Mouse (Mus musculus): ENCODE data around the gene Tmcc1. TPM values are rescaled to one million over a fixed set of nuclear protein-coding genes. Genes with fewer than 3 reads are reported as not detected.
A peak's percentile ranks its signal among the peaks of the same experiment; 100 is the strongest.

Tmcc1 gene
- polyA plus RNA-seq, 1 experiment from 2014 or later = 14.1 TPM

GRCm38 (mm10) chr6:116031052-116031451 is 162.2 kb downstream of the Tmcc1 start:
- Histone ChIP-seq H3K4me2 (replicated peaks; ENCODE audit: low read depth, low read length) (no peak overlapping the region), H3K9ac (ENCODE audit: low read depth, low read length) (no peak overlapping the region), H3K9me3 (ENCODE audit: control insufficient read depth, low read length) (no peaks in the 10 kb centered on the region), H3K36me3 (ENCODE audit: control insufficient read depth, insufficient read depth, low read length) (no peaks in the 10 kb centered on the region), H3K4me1 (ENCODE audit: control insufficient read depth, insufficient read depth, low read length) (no peaks in the 10 kb centered on the region), H3K27ac (ENCODE audit: low read depth, low read length) (no peak overlapping the region), H3K27me3 (ENCODE audit: control insufficient read depth, insufficient read depth, low read length) (no peaks in the 10 kb centered on the region), H3K4me3 (ENCODE audit: low read length) (no peak overlapping the region)
- no peak for ATAC-seq (ENCODE audit: low FRiP score, low TSS enrichment)
- 95% methylated on average over 5 of the region's 5 CpGs for WGBS

GRCm38 (mm10) chr6:116024666-116025065 is 168.6 kb downstream of the Tmcc1 start:
- H3K9ac ChIP-seq (ENCODE audit: low read depth, low read length) = no peak overlapping the region
- no peak for ATAC-seq (ENCODE audit: low FRiP score, low TSS enrichment)
- H3K27ac ChIP-seq (ENCODE audit: low read depth, low read length) = no peak overlapping the region
- H3K27me3 ChIP-seq (ENCODE audit: control insufficient read depth, insufficient read depth, low read length) = no peaks in the 10 kb centered on the region
- H3K4me1 ChIP-seq (ENCODE audit: control insufficient read depth, insufficient read depth, low read length) = no peaks in the 10 kb centered on the region
- peaks cover 13% of the 10 kb centered on the region; the same call in 1 of the 2 replicates for H3K36me3 ChIP-seq (ENCODE audit: control insufficient read depth, insufficient read depth, low read length)
- WGBS = 89% methylated on average over 4 of the region's 4 CpGs
- H3K9me3 ChIP-seq (ENCODE audit: control insufficient read depth, low read length) = peaks cover 10% of the 10 kb centered on the region
- no peak overlapping the region for H3K4me3 ChIP-seq (ENCODE audit: low read length)
- no peak overlapping the region for H3K4me2 ChIP-seq (replicated peaks; ENCODE audit: low read depth, low read length)

GRCm38 (mm10) chr6:116021961-116022485 is 171.3 kb downstream of the Tmcc1 start:
- no peak overlapping the region for H3K27ac ChIP-seq (ENCODE audit: low read depth, low read length)

GRCm38 (mm10) chr6:116015902-116016301 is 177.4 kb downstream of the Tmcc1 start:
- H3K4me2 ChIP-seq (replicated peaks; ENCODE audit: low read depth, low read length) = no peak overlapping the region
- H3K9me3 ChIP-seq (ENCODE audit: control insufficient read depth, low read length) = no peaks in the 10 kb centered on the region
- no peaks in the 10 kb centered on the region for H3K4me1 ChIP-seq (ENCODE audit: control insufficient read depth, insufficient read depth, low read length)
- ATAC-seq (ENCODE audit: low FRiP score, low TSS enrichment) = no peak
- H3K27me3 ChIP-seq (ENCODE audit: control insufficient read depth, insufficient read depth, low read length) = no peaks in the 10 kb centered on the region
- no peak overlapping the region for H3K27ac ChIP-seq (ENCODE audit: low read depth, low read length)
- 89% methylated on average over 3 of the region's 3 CpGs for WGBS
- no peak overlapping the region for H3K9ac ChIP-seq (ENCODE audit: low read depth, low read length)
- no peak overlapping the region for H3K4me3 ChIP-seq (ENCODE audit: low read length)
- H3K36me3 ChIP-seq (ENCODE audit: control insufficient read depth, insufficient read depth, low read length) = no peaks in the 10 kb centered on the region

More at GRCm38 (mm10) chr6:116021961-116022485, 171.3 kb downstream of the Tmcc1 start:
- 91% methylated on average over 9 of the region's 9 CpGs for WGBS
- H3K4me3 ChIP-seq (ENCODE audit: low read length) = no peak overlapping the region
- H3K4me1 ChIP-seq (ENCODE audit: control insufficient read depth, insufficient read depth, low read length) = no peaks in the 10 kb centered on the region
- no peak overlapping the region for H3K4me2 ChIP-seq (replicated peaks; ENCODE audit: low read depth, low read length)
- H3K9ac ChIP-seq (ENCODE audit: low read depth, low read length) = no peak overlapping the region
- peaks cover 10% of the 10 kb centered on the region for H3K9me3 ChIP-seq (ENCODE audit: control insufficient read depth, low read length)
- H3K27me3 ChIP-seq (ENCODE audit: control insufficient read depth, insufficient read depth, low read length) = no peaks in the 10 kb centered on the region
- peaks cover 13% of the 10 kb centered on the region; the same call in 1 of the 2 replicates for H3K36me3 ChIP-seq (ENCODE audit: control insufficient read depth, insufficient read depth, low read length)
- ATAC-seq (ENCODE audit: low FRiP score, low TSS enrichment) = no peak

- WGBS = 60% methylated on average over 6 of the region's 6 CpGs
These were observed 179.2 kb downstream of the Tmcc1 start for GRCm38 (mm10) chr6:116014111-116014510.

GRCm38 (mm10) chr6:116013687-116014086 is 179.6 kb downstream of the Tmcc1 start:
- Histone ChIP-seq H3K9me3 (ENCODE audit: control insufficient read depth, low read length) (no peaks in the 10 kb centered on the region), H3K4me2 (replicated peaks; ENCODE audit: low read depth, low read length) (no peak overlapping the region), H3K4me1 (ENCODE audit: control insufficient read depth, insufficient read depth, low read length) (no peaks in the 10 kb centered on the region), H3K27me3 (ENCODE audit: control insufficient read depth, insufficient read depth, low read length) (no peaks in the 10 kb centered on the region), H3K27ac (ENCODE audit: low read depth, low read length) (no peak overlapping the region), H3K9ac (ENCODE audit: low read depth, low read length) (no peak overlapping the region), H3K36me3 (ENCODE audit: control insufficient read depth, insufficient read depth, low read length) (no peaks in the 10 kb centered on the region), H3K4me3 (ENCODE audit: low read length) (no peak overlapping the region)
- 48% methylated on average over 3 of the region's 3 CpGs for WGBS
- no peak for ATAC-seq (ENCODE audit: low FRiP score, low TSS enrichment)

More at GRCm38 (mm10) chr6:116014111-116014510, 179.2 kb downstream of the Tmcc1 start:
- H3K36me3 ChIP-seq (ENCODE audit: control insufficient read depth, insufficient read depth, low read length) = no peaks in the 10 kb centered on the region
- H3K4me2 ChIP-seq (replicated peaks; ENCODE audit: low read depth, low read length) = no peak overlapping the region
- H3K9me3 ChIP-seq (ENCODE audit: control insufficient read depth, low read length) = no peaks in the 10 kb centered on the region
- no peak overlapping the region for H3K4me3 ChIP-seq (ENCODE audit: low read length)
- H3K27me3 ChIP-seq (ENCODE audit: control insufficient read depth, insufficient read depth, low read length) = no peaks in the 10 kb centered on the region
- no peak overlapping the region for H3K9ac ChIP-seq (ENCODE audit: low read depth, low read length)
- no peak overlapping the region for H3K27ac ChIP-seq (ENCODE audit: low read depth, low read length)
- H3K4me1 ChIP-seq (ENCODE audit: control insufficient read depth, insufficient read depth, low read length) = no peaks in the 10 kb centered on the region
- ATAC-seq (ENCODE audit: low FRiP score, low TSS enrichment) = no peak

GRCm38 (mm10) chr6:116010541-116010940 is 182.7 kb downstream of the Tmcc1 start:
- ATAC-seq (ENCODE audit: low FRiP score, low TSS enrichment) = no peak
- H3K4me3 ChIP-seq (ENCODE audit: low read length) = no peak overlapping the region
- H3K4me1 ChIP-seq (ENCODE audit: control insufficient read depth, insufficient read depth, low read length) = peaks cover 12% of the 10 kb centered on the region
- H3K27ac ChIP-seq (ENCODE audit: low read depth, low read length) = no peak overlapping the region
- H3K4me2 ChIP-seq (replicated peaks; ENCODE audit: low read depth, low read length) = no peak overlapping the region
- WGBS = 5% methylated on average over 6 of the region's 6 CpGs
- no peaks in the 10 kb centered on the region for H3K36me3 ChIP-seq (ENCODE audit: control insufficient read depth, insufficient read depth, low read length)
- H3K9me3 ChIP-seq (ENCODE audit: control insufficient read depth, low read length) = no peaks in the 10 kb centered on the region
- H3K27me3 ChIP-seq (ENCODE audit: control insufficient read depth, insufficient read depth, low read length) = no peaks in the 10 kb centered on the region
- no peak overlapping the region for H3K9ac ChIP-seq (ENCODE audit: low read depth, low read length)

GRCm38 (mm10) chr6:116009426-116009825 is 183.9 kb downstream of the Tmcc1 start:
- H3K4me3 ChIP-seq (ENCODE audit: low read length) = no peak overlapping the region
- no peaks in the 10 kb centered on the region for H3K9me3 ChIP-seq (ENCODE audit: control insufficient read depth, low read length)
- peaks cover 17% of the 10 kb centered on the region for H3K4me1 ChIP-seq (ENCODE audit: control insufficient read depth, insufficient read depth, low read length)
- no peaks in the 10 kb centered on the region for H3K27me3 ChIP-seq (ENCODE audit: control insufficient read depth, insufficient read depth, low read length)
- no peak overlapping the region for H3K4me2 ChIP-seq (replicated peaks; ENCODE audit: low read depth, low read length)
- no peaks in the 10 kb centered on the region for H3K36me3 ChIP-seq (ENCODE audit: control insufficient read depth, insufficient read depth, low read length)
- H3K27ac ChIP-seq (ENCODE audit: low read depth, low read length) = no peak overlapping the region
- 65% methylated on average over 12 of the region's 12 CpGs for WGBS
- no peak for ATAC-seq (ENCODE audit: low FRiP score, low TSS enrichment)
- H3K9ac ChIP-seq (ENCODE audit: low read depth, low read length) = no peak overlapping the region

- H3K36me3 ChIP-seq (ENCODE audit: control insufficient read depth, insufficient read depth, low read length) = no peaks in the 10 kb centered on the region
- no peaks in the 10 kb centered on the region for H3K9me3 ChIP-seq (ENCODE audit: control insufficient read depth, low read length)
- H3K4me2 ChIP-seq (replicated peaks; ENCODE audit: low read depth, low read length) = peak overlapping the region; percentile 8; the same call in 1 of the 2 replicates
- 19% methylated on average over 9 of the region's 9 CpGs for WGBS
- peak overlapping the region; percentile 35; the same call in 1 of the 2 replicates for H3K9ac ChIP-seq (ENCODE audit: low read depth, low read length)
- H3K27ac ChIP-seq (ENCODE audit: low read depth, low read length) = no peak overlapping the region
- H3K4me3 ChIP-seq (ENCODE audit: low read length) = no peak overlapping the region
- peak; percentile 22; the same call in 1 of the 2 replicates for ATAC-seq (ENCODE audit: low FRiP score, low TSS enrichment)
- H3K27me3 ChIP-seq (ENCODE audit: control insufficient read depth, insufficient read depth, low read length) = no peaks in the 10 kb centered on the region
- H3K4me1 ChIP-seq (ENCODE audit: control insufficient read depth, insufficient read depth, low read length) = peaks cover 23% of the 10 kb centered on the region
These were observed 185.6 kb downstream of the Tmcc1 start for GRCm38 (mm10) chr6:116007561-116008173.
